Mouse (Mus musculus) cerebellum, adult 2 months (tissue): ENCODE results near the gene Gm49711.

Source experiments
- CTCF ChIP-seq: fragments of 200-500 bp; IDR thresholded peaks from 2 replicates; pipeline ENCODE4 v1.5.1; 2011; ENCODE audit warnings: low read depth, mild to moderate bottlenecking, control low read depth, low read length, moderate library complexity, borderline replicate concordance; ENCODE audit not compliant: insufficient read depth
- POLR2A ChIP-seq: fragments of 200-500 bp; IDR thresholded peaks from 2 replicates; pipeline ENCODE4 v1.6.1; 2011; ENCODE audit warnings: low read length, control low read depth, borderline replicate concordance; ENCODE audit not compliant: insufficient read depth

DNA sequence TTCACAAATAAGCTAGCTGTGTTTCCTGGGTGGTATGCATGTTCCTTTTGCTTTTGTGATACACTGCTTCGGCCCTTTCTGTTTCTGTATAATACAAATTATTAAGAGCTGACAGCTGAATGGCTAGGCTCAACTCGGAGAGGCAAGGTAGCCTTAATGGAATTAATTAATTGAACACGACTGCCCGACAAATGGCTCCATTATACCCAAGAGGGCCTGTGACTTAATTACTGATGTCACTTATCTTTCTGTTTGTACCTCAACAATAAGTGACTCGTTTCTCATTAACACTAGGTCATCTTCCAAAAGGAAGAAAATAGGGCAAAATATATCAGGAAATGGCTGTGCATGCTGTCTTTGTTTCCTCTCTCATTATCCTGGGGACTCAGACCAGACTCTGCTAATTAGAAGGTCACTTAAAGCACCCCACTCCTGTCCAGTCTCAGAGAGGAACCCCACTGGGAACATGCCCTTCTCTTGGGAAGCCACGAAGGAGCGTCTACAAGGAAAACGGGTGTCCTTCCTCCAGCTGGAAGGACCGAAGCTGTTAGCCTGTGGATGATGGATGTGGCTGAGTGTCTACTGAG is 84.4 kb downstream of the Gm49711 start:
- TF ChIP-seq CTCF (no peak), POLR2A (no peak)
